Mouse (Mus musculus): Measurements from ENCODE around the gene Srbd1. TPM values are rescaled to one million over a fixed set of nuclear protein-coding genes. Genes with fewer than 3 reads are reported as not detected.

The Srbd1 gene
- 21.7 and 21.9 TPM in 2 replicates for polyA plus RNA-seq (2016; fragmentation: Nextera tagmentation; extraction: Ambion mirVana)

- peak within 1 kb of the TSS; percentile 85 for H3K27ac ChIP-seq (replicated peaks)
- H3K27me3 ChIP-seq (ENCODE audit: low read depth, poor library complexity, severe bottlenecking), result no peaks in the 10 kb centered on the region
- H3K4me3 ChIP-seq, result peak within 1 kb of the TSS; percentile 78
- no peaks in the 10 kb centered on the region for H3K9me3 ChIP-seq (replicated peaks)
- peak; percentile 96 for DNase-seq (ENCODE audit: low spot score)
- 2% methylated on average over 44 of the region's 45 CpGs for WGBS
- H3K36me3 ChIP-seq, result peaks cover 17% of the 10 kb centered on the region
- peaks cover 18% of the 10 kb centered on the region for H3K4me1 ChIP-seq
Observed at GRCm38 (mm10) chr17:86145079-86145951, at the start of gene Srbd1. TSS of gene Srbd1 (minus strand) at chr17:86145175.

- no peak for DNase-seq (ENCODE audit: low spot score)
- H3K9me3 ChIP-seq (replicated peaks), result no peaks in the 10 kb centered on the region
- H3K4me1 ChIP-seq, result no peaks in the 10 kb centered on the region; the same call in 1 of the 2 replicates
- 91% methylated on average over 6 of the region's 6 CpGs for WGBS
- no peaks in the 10 kb centered on the region for H3K27me3 ChIP-seq (ENCODE audit: low read depth, poor library complexity, severe bottlenecking)
- no peaks in the 10 kb centered on the region for H3K36me3 ChIP-seq
- no peak overlapping the region for H3K4me3 ChIP-seq
- no peak overlapping the region for H3K27ac ChIP-seq (replicated peaks)
Observed at GRCm38 (mm10) chr17:86193979-86194378, 49.0 kb upstream of the Srbd1 start.

- no peaks in the 10 kb centered on the region for H3K27me3 ChIP-seq (ENCODE audit: low read depth, poor library complexity, severe bottlenecking)
- H3K4me3 ChIP-seq, result no peak overlapping the region
- peaks cover 19% of the 10 kb centered on the region for H3K4me1 ChIP-seq
- H3K9me3 ChIP-seq (replicated peaks), result no peaks in the 10 kb centered on the region
- H3K36me3 ChIP-seq, result no peaks in the 10 kb centered on the region
- DNase-seq (ENCODE audit: low spot score), result no peak
- 82% methylated on average over 1 of the region's 1 CpGs for WGBS
- no peak overlapping the region for H3K27ac ChIP-seq (replicated peaks)
Observed at GRCm38 (mm10) chr17:86187777-86188176, 42.8 kb upstream of the Srbd1 start.

GRCm38 (mm10) chr17:86185584-86185983 lies 40.6 kb upstream of the Srbd1 start:
- Histone ChIP-seq H3K36me3 (no peaks in the 10 kb centered on the region), H3K4me1 (peaks cover 19% of the 10 kb centered on the region), H3K9me3 (replicated peaks) (no peaks in the 10 kb centered on the region), H3K27me3 (ENCODE audit: low read depth, poor library complexity, severe bottlenecking) (no peaks in the 10 kb centered on the region), H3K4me3 (no peak overlapping the region), H3K27ac (replicated peaks) (peak overlapping the region; percentile 59; the same call in 1 of the 2 replicates)
- WGBS, result 48% methylated on average over 7 of the region's 7 CpGs
- DNase-seq (ENCODE audit: low spot score), result no peak

- H3K4me3 ChIP-seq, result no peak overlapping the region
- no peaks in the 10 kb centered on the region for H3K9me3 ChIP-seq (replicated peaks)
- 76% methylated on average over 9 of the region's 9 CpGs for WGBS
- no peak overlapping the region for H3K27ac ChIP-seq (replicated peaks)
- H3K36me3 ChIP-seq, result no peaks in the 10 kb centered on the region
- no peak for DNase-seq (ENCODE audit: low spot score)
- no peaks in the 10 kb centered on the region for H3K27me3 ChIP-seq (ENCODE audit: low read depth, poor library complexity, severe bottlenecking)
- H3K4me1 ChIP-seq, result peaks cover 19% of the 10 kb centered on the region
Observed at GRCm38 (mm10) chr17:86184552-86185209, 39.7 kb upstream of the Srbd1 start.

GRCm38 (mm10) chr17:86183788-86184187 lies 38.8 kb upstream of the Srbd1 start:
- Histone ChIP-seq H3K27me3 (ENCODE audit: low read depth, poor library complexity, severe bottlenecking) (no peaks in the 10 kb centered on the region), H3K4me3 (no peak overlapping the region), H3K27ac (replicated peaks) (no peak overlapping the region), H3K36me3 (no peaks in the 10 kb centered on the region), H3K4me1 (peaks cover 19% of the 10 kb centered on the region), H3K9me3 (replicated peaks) (no peaks in the 10 kb centered on the region)
- 37% methylated on average over 2 of the region's 2 CpGs for WGBS
- no peak for DNase-seq (ENCODE audit: low spot score)

- H3K36me3 ChIP-seq, result peaks cover 6% of the 10 kb centered on the region; the same call in 1 of the 2 replicates
- DNase-seq (ENCODE audit: low spot score), result no peak
- H3K4me3 ChIP-seq, result no peak overlapping the region
- H3K27me3 ChIP-seq (ENCODE audit: low read depth, poor library complexity, severe bottlenecking), result peaks cover under 1% of the 10 kb centered on the region
- H3K27ac ChIP-seq (replicated peaks), result no peak overlapping the region
- no peaks in the 10 kb centered on the region for H3K9me3 ChIP-seq (replicated peaks)
- 78% methylated on average over 7 of the region's 7 CpGs for WGBS
- H3K4me1 ChIP-seq, result peaks cover 12% of the 10 kb centered on the region; the same call in 1 of the 2 replicates
Observed at GRCm38 (mm10) chr17:86176722-86177121, 31.7 kb upstream of the Srbd1 start.

GRCm38 (mm10) chr17:86175516-86175915 lies 30.5 kb upstream of the Srbd1 start:
- Histone ChIP-seq H3K9me3 (replicated peaks) (no peaks in the 10 kb centered on the region), H3K36me3 (peaks cover 6% of the 10 kb centered on the region; the same call in 1 of the 2 replicates), H3K27me3 (ENCODE audit: low read depth, poor library complexity, severe bottlenecking) (peaks cover 13% of the 10 kb centered on the region), H3K4me1 (peaks cover 17% of the 10 kb centered on the region), H3K4me3 (no peak overlapping the region), H3K27ac (replicated peaks) (no peak overlapping the region)
- WGBS, result 65% methylated on average over 9 of the region's 9 CpGs
- DNase-seq (ENCODE audit: low spot score), result no peak

GRCm38 (mm10) chr17:86170164-86170958 lies 25.4 kb upstream of the Srbd1 start:
- Histone ChIP-seq H3K9me3 (replicated peaks) (no peaks in the 10 kb centered on the region), H3K4me1 (peaks cover 41% of the 10 kb centered on the region), H3K27ac (replicated peaks) (no peak overlapping the region), H3K4me3 (peak overlapping the region; percentile 73), H3K27me3 (ENCODE audit: low read depth, poor library complexity, severe bottlenecking) (peaks cover 36% of the 10 kb centered on the region), H3K36me3 (peaks cover 6% of the 10 kb centered on the region; the same call in 1 of the 2 replicates)
- DNase-seq (ENCODE audit: low spot score), result no peak
- WGBS, result 60% methylated on average over 9 of the region's 9 CpGs

- WGBS, result 23% methylated on average over 6 of the region's 6 CpGs
- no peak overlapping the region for H3K27ac ChIP-seq (replicated peaks)
- DNase-seq (ENCODE audit: low spot score), result no peak
Observed at GRCm38 (mm10) chr17:86169092-86169491, 24.1 kb upstream of the Srbd1 start.

GRCm38 (mm10) chr17:86168231-86168981 lies 23.4 kb upstream of the Srbd1 start:
- under 1% methylated on average over 64 of the region's 64 CpGs for WGBS
- Histone ChIP-seq H3K4me1 (peaks cover 41% of the 10 kb centered on the region), H3K4me3 (peak overlapping the region; percentile 73), H3K27me3 (ENCODE audit: low read depth, poor library complexity, severe bottlenecking) (peaks cover 54% of the 10 kb centered on the region), H3K27ac (replicated peaks) (peak overlapping the region; percentile 92), H3K9me3 (replicated peaks) (no peaks in the 10 kb centered on the region), H3K36me3 (peaks cover 6% of the 10 kb centered on the region; the same call in 1 of the 2 replicates)
- peak; percentile 57 for DNase-seq (ENCODE audit: low spot score)

More at GRCm38 (mm10) chr17:86169092-86169491, 24.1 kb upstream of the Srbd1 start:
- H3K36me3 ChIP-seq, result peaks cover 6% of the 10 kb centered on the region; the same call in 1 of the 2 replicates
- H3K27me3 ChIP-seq (ENCODE audit: low read depth, poor library complexity, severe bottlenecking), result peaks cover 47% of the 10 kb centered on the region
- H3K4me1 ChIP-seq, result peaks cover 41% of the 10 kb centered on the region
- no peaks in the 10 kb centered on the region for H3K9me3 ChIP-seq (replicated peaks)
- peak overlapping the region; percentile 73 for H3K4me3 ChIP-seq
